Mouse (Mus musculus) olfactory bulb, adult 2 months (tissue): Measurements from ENCODE around the gene Hepacam. TPM values are rescaled to one million over a fixed set of nuclear protein-coding genes. Genes with fewer than 3 reads are reported as not detected.

Experiments used
- H3K27ac ChIP-seq: fragments of 200-500 bp; 2 replicates; pipeline ENCODE4 v1.5.1; 2012; ENCODE audit warnings: low read depth, low read length; ENCODE audit not compliant: insufficient read depth
- H3K4me1 ChIP-seq: fragments of 200-500 bp; 2 replicates; pipeline ENCODE4 v1.6.1; 2012; ENCODE audit warnings: low read length; ENCODE audit not compliant: control insufficient read depth, insufficient read depth
- H3K4me3 ChIP-seq: fragments of 200-500 bp; 2 replicates; pipeline ENCODE4 v1.5.1; 2012; ENCODE audit warnings: mild to moderate bottlenecking, low read depth, low read length, moderate library complexity; ENCODE audit not compliant: insufficient read depth
- CTCF ChIP-seq: fragments of 200-500 bp; IDR thresholded peaks from 2 replicates; pipeline ENCODE4 v1.5.1; 2012; ENCODE audit warnings: low read depth, mild to moderate bottlenecking, low read length, moderate library complexity; ENCODE audit not compliant: insufficient read depth
- POLR2A ChIP-seq: fragments of 200-500 bp; IDR thresholded peaks from 2 replicates; pipeline ENCODE4 v1.6.1; 2012; ENCODE audit warnings: mild to moderate bottlenecking, low read depth, low read length, moderate library complexity; ENCODE audit not compliant: insufficient read depth
- WGBS: fragments of 180-500 bp; shearing (Covaris S2); methylation state at CpG from one replicate; pipeline ENCODE4 v1.1.7; 2018; 5-methylcytosine and 5-hydroxymethylcytosine counted together
- polyA plus RNA-seq: library from polyadenylated mRNA; stranded (reverse); fragments of >200 nt; gene quantifications from 2 replicates; pipeline ENCODE4 v1.2.4, GENCODE M21; 2012; ENCODE audit warnings: low replicate concordance; ENCODE audit not compliant: missing spikeins, insufficient read depth, insufficient read length

The Hepacam gene
- polyA plus RNA-seq, 1 experiment: not detected

GRCm38 (mm10) chr9:37358713-37359330, 8.3 kb upstream of the Hepacam start:
- no peak for TF ChIP-seq CTCF
- TF ChIP-seq POLR2A: no peak
- H3K4me1 ChIP-seq: peaks cover 7% of the 10 kb centered on the region
- WGBS: 24% methylated on average over 7 of the region's 7 CpGs
- H3K27ac ChIP-seq: peak overlapping the region; percentile 74
- H3K4me3 ChIP-seq: no peak overlapping the region

GRCm38 (mm10) chr9:37359331-37360220, 7.6 kb upstream of the Hepacam start:
- TF ChIP-seq POLR2A: no peak
- no peak for TF ChIP-seq CTCF
- Histone ChIP-seq H3K27ac (peak overlapping the region; percentile 74), H3K4me1 (peaks cover 7% of the 10 kb centered on the region), H3K4me3 (no peak overlapping the region)
- WGBS: 13% methylated on average over 6 of the region's 6 CpGs

DNA sequence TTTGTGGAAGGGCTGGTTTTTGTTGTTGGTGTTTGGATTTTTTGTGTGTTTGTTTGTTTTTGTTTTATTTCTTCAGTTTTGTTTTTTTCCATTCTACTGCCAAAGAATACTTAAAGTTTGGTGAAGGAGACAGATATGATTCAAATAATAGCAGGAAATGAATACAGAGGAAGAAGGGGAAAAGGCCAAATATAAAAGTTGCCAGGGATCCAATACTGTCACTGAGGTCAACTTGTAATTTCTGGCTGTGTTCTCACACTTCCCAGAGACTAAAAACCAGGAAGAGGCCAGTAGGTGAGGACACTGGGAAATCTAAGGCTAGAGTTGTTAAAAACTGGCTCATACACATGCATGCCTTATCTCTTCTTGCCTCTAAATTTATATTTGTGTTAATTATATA, 5.1 kb upstream of the Hepacam start:
- peaks cover 7% of the 10 kb centered on the region for H3K4me1 ChIP-seq
- no peak overlapping the region for H3K4me3 ChIP-seq
- TF ChIP-seq CTCF: no peak
- no peak for TF ChIP-seq POLR2A
- H3K27ac ChIP-seq: no peak overlapping the region

- Histone ChIP-seq H3K4me3 (no peak overlapping the region), H3K4me1 (peaks cover 10% of the 10 kb centered on the region), H3K27ac (peak overlapping the region; percentile 8; the same call in 1 of the 2 replicates)
- no peak for TF ChIP-seq POLR2A
- TF ChIP-seq CTCF: no peak
- 72% methylated on average over 1 of the region's 1 CpGs for WGBS
Measured at GRCm38 (mm10) chr9:37362881-37363280, 4.3 kb upstream of the Hepacam start.

DNA sequence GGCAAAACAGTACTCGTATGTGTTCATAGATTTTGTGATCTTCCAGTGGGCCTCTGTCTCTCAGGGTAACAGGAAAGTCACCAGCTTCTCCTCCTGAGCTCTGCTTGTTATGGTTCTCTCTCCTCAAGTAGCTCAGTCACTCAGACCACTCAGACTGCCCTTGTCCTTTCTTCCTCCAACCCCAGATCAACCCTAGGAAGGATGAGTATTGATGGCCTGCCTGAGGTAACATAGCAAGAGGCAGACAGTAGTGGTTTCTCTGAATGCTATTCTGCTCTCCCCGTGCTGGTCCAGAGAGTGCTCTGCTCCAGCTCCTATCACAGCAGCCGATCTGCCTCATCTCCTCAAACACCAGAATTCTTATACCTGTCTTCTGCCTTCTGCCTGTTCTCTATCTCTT, 3.6 kb upstream of the Hepacam start:
- H3K4me1 ChIP-seq: peaks cover 9% of the 10 kb centered on the region
- 44% methylated on average over 3 of the region's 3 CpGs for WGBS
- peak overlapping the region; percentile 80 for H3K27ac ChIP-seq
- no peak for TF ChIP-seq POLR2A
- TF ChIP-seq CTCF: no peak
- no peak overlapping the region for H3K4me3 ChIP-seq

GRCm38 (mm10) chr9:37364392-37364791, 2.8 kb upstream of the Hepacam start:
- TF ChIP-seq POLR2A (no peak), CTCF (no peak)
- Histone ChIP-seq H3K27ac (0 out of 2 replicates have a peak overlapping the region, but pooled peaks have one; percentile 25), H3K4me1 (peaks cover 5% of the 10 kb centered on the region; the same call in 1 of the 2 replicates), H3K4me3 (no peak overlapping the region)
- 40% methylated on average over 3 of the region's 3 CpGs for WGBS

DNA sequence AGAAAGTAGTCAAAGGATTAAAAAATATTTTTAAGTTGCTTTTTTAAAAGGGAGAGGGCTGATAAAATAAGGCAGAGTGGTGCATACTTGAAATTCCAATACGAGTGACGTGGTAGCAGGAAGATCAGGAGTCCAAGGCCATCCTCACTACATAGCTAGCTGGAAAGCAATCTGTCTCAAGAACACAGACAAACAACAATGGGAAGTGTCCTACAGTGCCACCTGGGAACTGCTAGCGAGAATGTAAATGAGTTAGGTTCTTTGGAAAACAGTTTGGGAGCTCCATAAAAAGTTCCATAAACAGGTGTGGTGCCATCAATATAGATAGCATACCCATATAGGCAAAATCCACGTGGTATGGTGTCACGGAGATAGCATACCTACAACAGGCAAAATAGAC, 1.4 kb upstream of the Hepacam start:
- TF ChIP-seq CTCF: no peak
- no peak for TF ChIP-seq POLR2A
- WGBS: 86% methylated on average over 5 of the region's 5 CpGs
- H3K4me3 ChIP-seq: no peak overlapping the region
- peaks cover 5% of the 10 kb centered on the region; the same call in 1 of the 2 replicates for H3K4me1 ChIP-seq
- H3K27ac ChIP-seq: no peak overlapping the region

GRCm38 (mm10) chr9:37368081-37368830, 1.1 kb downstream of the Hepacam start:
- TF ChIP-seq CTCF (no peak), POLR2A (no peak)
- Histone ChIP-seq H3K27ac (peak overlapping the region; percentile 64), H3K4me1 (peaks cover 3% of the 10 kb centered on the region; the same call in 1 of the 2 replicates), H3K4me3 (peak overlapping the region; percentile 40)
- WGBS: 58% methylated on average over 11 of the region's 11 CpGs

- Histone ChIP-seq H3K4me1 (peaks cover 3% of the 10 kb centered on the region; the same call in 1 of the 2 replicates), H3K4me3 (0 out of 2 replicates have a peak overlapping the region, but pooled peaks have one; percentile 8), H3K27ac (peak overlapping the region; percentile 64)
- TF ChIP-seq CTCF: no peak
- no peak for TF ChIP-seq POLR2A
- WGBS: 53% methylated on average over 8 of the region's 8 CpGs
Measured at GRCm38 (mm10) chr9:37368860-37369259, 1.7 kb downstream of the Hepacam start.
